Mouse (Mus musculus): ENCODE results near the gene Eif3j1.

- TF ChIP-seq CTCF (IDR thresholded peaks at IDR 0.05; ENCODE audit: low read depth, low read length) (no peak), POLR2A (IDR thresholded peaks at IDR 0.05; ENCODE audit: borderline replicate concordance, low read depth, low read length) (no peak)
Measured at GRCm38 (mm10) chr2:122036064-122036463, 7.7 kb downstream of the Eif3j1 start.
